Mouse (Mus musculus): ENCODE measurements around the gene Mfap4. TPM values are rescaled to one million over a fixed set of nuclear protein-coding genes. Genes with fewer than 3 reads are reported as not detected.
A peak's percentile ranks its signal among the peaks of the same experiment; 100 is the strongest.

Gene Mfap4
- polyA plus RNA-seq (2015; fragmentation: Nextera tagmentation; extraction: Ambion mirVana) = 16.2 and 18.0 TPM in 2 replicates

GRCm38 (mm10) chr11:61484613-61485540 lies at the start of gene Mfap4:
Mfap4 (plus strand) TSS chr11:61485431.
- Histone ChIP-seq H3K36me3 (ENCODE audit: control insufficient read depth, insufficient read depth, low read length) (peaks cover 12% of the 10 kb centered on the region), H3K27ac (ENCODE audit: low read length) (peak within 1 kb of the TSS; percentile 64), H3K4me3 (ENCODE audit: low read depth, low read length) (no peak within 1 kb of the TSS), H3K4me2 (ENCODE audit: low read length) (no peak within 1 kb of the TSS; the same call in 1 of the 2 replicates), H3K9ac (ENCODE audit: low read depth, low read length) (peak within 1 kb of the TSS; percentile 38; the same call in 1 of the 2 replicates), H3K9me3 (replicated peaks; ENCODE audit: control insufficient read depth, low read length, poor library complexity, severe bottlenecking) (no peaks in the 10 kb centered on the region), H3K4me1 (ENCODE audit: control insufficient read depth, insufficient read depth, low read length) (peaks cover 3% of the 10 kb centered on the region; the same call in 1 of the 2 replicates), H3K27me3 (ENCODE audit: control insufficient read depth, insufficient read depth, low read depth, low read length) (no peaks in the 10 kb centered on the region)
- WGBS = 8% methylated on average over 20 of the region's 20 CpGs
- ATAC-seq = peak; percentile 46

GRCm38 (mm10) chr11:61436298-61436697 lies 48.9 kb upstream of the Mfap4 start:
- H3K27me3 ChIP-seq (ENCODE audit: control insufficient read depth, insufficient read depth, low read depth, low read length) = no peaks in the 10 kb centered on the region
- H3K4me3 ChIP-seq (ENCODE audit: low read depth, low read length) = no peak overlapping the region
- no peaks in the 10 kb centered on the region for H3K9me3 ChIP-seq (replicated peaks; ENCODE audit: control insufficient read depth, low read length, poor library complexity, severe bottlenecking)
- no peaks in the 10 kb centered on the region for H3K36me3 ChIP-seq (ENCODE audit: control insufficient read depth, insufficient read depth, low read length)
- peaks cover 3% of the 10 kb centered on the region; the same call in 1 of the 2 replicates for H3K4me1 ChIP-seq (ENCODE audit: control insufficient read depth, insufficient read depth, low read length)
- no peak overlapping the region for H3K27ac ChIP-seq (ENCODE audit: low read length)
- no peak overlapping the region for H3K9ac ChIP-seq (ENCODE audit: low read depth, low read length)
- no peak overlapping the region for H3K4me2 ChIP-seq (ENCODE audit: low read length)
- WGBS = 54% methylated on average over 2 of the region's 2 CpGs
- no peak for ATAC-seq

- Histone ChIP-seq H3K9me3 (replicated peaks; ENCODE audit: control insufficient read depth, low read length, poor library complexity, severe bottlenecking) (no peaks in the 10 kb centered on the region), H3K4me2 (ENCODE audit: low read length) (no peak overlapping the region), H3K36me3 (ENCODE audit: control insufficient read depth, insufficient read depth, low read length) (no peaks in the 10 kb centered on the region), H3K27me3 (ENCODE audit: control insufficient read depth, insufficient read depth, low read depth, low read length) (no peaks in the 10 kb centered on the region), H3K4me1 (ENCODE audit: control insufficient read depth, insufficient read depth, low read length) (peaks cover 3% of the 10 kb centered on the region; the same call in 1 of the 2 replicates), H3K9ac (ENCODE audit: low read depth, low read length) (no peak overlapping the region), H3K4me3 (ENCODE audit: low read depth, low read length) (no peak overlapping the region), H3K27ac (ENCODE audit: low read length) (no peak overlapping the region)
- ATAC-seq = no peak
- WGBS = 78% methylated on average over 3 of the region's 3 CpGs
Observed at GRCm38 (mm10) chr11:61439170-61439569, 46.1 kb upstream of the Mfap4 start.

- 93% methylated on average over 4 of the region's 4 CpGs for WGBS
- Histone ChIP-seq H3K4me1 (ENCODE audit: control insufficient read depth, insufficient read depth, low read length) (no peaks in the 10 kb centered on the region), H3K36me3 (ENCODE audit: control insufficient read depth, insufficient read depth, low read length) (no peaks in the 10 kb centered on the region), H3K9me3 (replicated peaks; ENCODE audit: control insufficient read depth, low read length, poor library complexity, severe bottlenecking) (no peaks in the 10 kb centered on the region), H3K9ac (ENCODE audit: low read depth, low read length) (no peak overlapping the region), H3K27me3 (ENCODE audit: control insufficient read depth, insufficient read depth, low read depth, low read length) (no peaks in the 10 kb centered on the region), H3K4me2 (ENCODE audit: low read length) (no peak overlapping the region), H3K4me3 (ENCODE audit: low read depth, low read length) (no peak overlapping the region), H3K27ac (ENCODE audit: low read length) (no peak overlapping the region)
- ATAC-seq = no peak
Observed at GRCm38 (mm10) chr11:61440416-61440815, 44.8 kb upstream of the Mfap4 start.

- no peaks in the 10 kb centered on the region for H3K4me1 ChIP-seq (ENCODE audit: control insufficient read depth, insufficient read depth, low read length)
Observed at GRCm38 (mm10) chr11:61441670-61442069, 43.6 kb upstream of the Mfap4 start.

DNA sequence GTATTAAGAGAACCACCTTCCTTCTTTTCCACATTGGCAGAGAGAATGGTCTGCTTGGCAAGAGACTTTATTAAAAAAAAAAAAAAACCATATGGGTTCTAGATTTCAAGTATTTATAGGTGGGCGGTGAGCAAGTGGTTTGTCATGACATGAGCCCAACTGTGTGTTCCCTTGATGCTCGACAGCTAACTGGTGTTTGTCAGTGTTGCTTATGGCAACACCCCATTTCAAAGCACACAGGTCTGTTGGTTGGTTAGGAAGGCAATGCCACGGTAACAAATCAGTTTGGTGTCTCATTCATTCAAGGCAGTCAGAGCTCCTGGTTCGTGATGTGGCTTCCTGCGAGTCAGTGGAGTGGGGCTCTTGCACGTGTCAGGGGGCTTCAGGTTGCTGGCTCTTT lies 41.4 kb upstream of the Mfap4 start:
- no peak overlapping the region for H3K9ac ChIP-seq (ENCODE audit: low read depth, low read length)
- H3K9me3 ChIP-seq (replicated peaks; ENCODE audit: control insufficient read depth, low read length, poor library complexity, severe bottlenecking) = no peaks in the 10 kb centered on the region
- WGBS = 90% methylated on average over 6 of the region's 6 CpGs
- no peak overlapping the region for H3K4me2 ChIP-seq (ENCODE audit: low read length)
- H3K4me3 ChIP-seq (ENCODE audit: low read depth, low read length) = no peak overlapping the region
- H3K36me3 ChIP-seq (ENCODE audit: control insufficient read depth, insufficient read depth, low read length) = no peaks in the 10 kb centered on the region
- H3K27me3 ChIP-seq (ENCODE audit: control insufficient read depth, insufficient read depth, low read depth, low read length) = no peaks in the 10 kb centered on the region
- 0 out of 2 replicates have a peak, but pooled peaks cover 4% of the 10 kb centered on the region for H3K4me1 ChIP-seq (ENCODE audit: control insufficient read depth, insufficient read depth, low read length)
- ATAC-seq = no peak
- H3K27ac ChIP-seq (ENCODE audit: low read length) = no peak overlapping the region

More at GRCm38 (mm10) chr11:61441670-61442069, 43.6 kb upstream of the Mfap4 start:
- Histone ChIP-seq H3K4me2 (ENCODE audit: low read length) (no peak overlapping the region), H3K4me3 (ENCODE audit: low read depth, low read length) (no peak overlapping the region), H3K9me3 (replicated peaks; ENCODE audit: control insufficient read depth, low read length, poor library complexity, severe bottlenecking) (no peaks in the 10 kb centered on the region), H3K36me3 (ENCODE audit: control insufficient read depth, insufficient read depth, low read length) (no peaks in the 10 kb centered on the region), H3K27me3 (ENCODE audit: control insufficient read depth, insufficient read depth, low read depth, low read length) (no peaks in the 10 kb centered on the region), H3K9ac (ENCODE audit: low read depth, low read length) (no peak overlapping the region), H3K27ac (ENCODE audit: low read length) (no peak overlapping the region)
- 82% methylated on average over 7 of the region's 7 CpGs for WGBS
- no peak for ATAC-seq

- Histone ChIP-seq H3K4me1 (ENCODE audit: control insufficient read depth, insufficient read depth, low read length) (0 out of 2 replicates have a peak, but pooled peaks cover 4% of the 10 kb centered on the region), H3K4me3 (ENCODE audit: low read depth, low read length) (no peak overlapping the region), H3K9ac (ENCODE audit: low read depth, low read length) (no peak overlapping the region), H3K27me3 (ENCODE audit: control insufficient read depth, insufficient read depth, low read depth, low read length) (no peaks in the 10 kb centered on the region), H3K4me2 (ENCODE audit: low read length) (no peak overlapping the region), H3K27ac (ENCODE audit: low read length) (no peak overlapping the region), H3K36me3 (ENCODE audit: control insufficient read depth, insufficient read depth, low read length) (0 out of 2 replicates have a peak, but pooled peaks cover 4% of the 10 kb centered on the region), H3K9me3 (replicated peaks; ENCODE audit: control insufficient read depth, low read length, poor library complexity, severe bottlenecking) (no peaks in the 10 kb centered on the region)
- WGBS = 82% methylated on average over 8 of the region's 8 CpGs
- ATAC-seq = no peak
Observed at GRCm38 (mm10) chr11:61447296-61447695, 37.9 kb upstream of the Mfap4 start.

DNA sequence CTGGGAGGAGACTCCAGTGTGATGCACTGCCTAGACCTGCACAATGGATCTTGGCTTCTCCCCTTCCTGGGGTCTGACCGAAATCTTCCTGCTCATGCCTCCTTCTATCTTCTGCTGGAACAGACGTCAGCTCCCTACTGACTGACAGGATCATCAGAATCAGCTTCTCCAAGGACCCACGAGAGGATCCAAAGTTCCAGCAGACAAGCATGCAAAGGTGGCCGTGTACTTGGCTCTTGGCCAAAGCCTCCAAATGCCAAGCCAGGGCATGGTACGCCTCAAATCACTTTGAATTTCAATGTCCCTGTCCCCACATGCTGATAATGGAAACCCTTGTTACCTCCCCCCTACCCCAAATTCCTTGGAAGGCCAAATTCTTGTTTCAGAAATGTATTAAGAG lies 37.2 kb upstream of the Mfap4 start:
- Histone ChIP-seq H3K9me3 (replicated peaks; ENCODE audit: control insufficient read depth, low read length, poor library complexity, severe bottlenecking) (no peaks in the 10 kb centered on the region), H3K4me2 (ENCODE audit: low read length) (no peak overlapping the region), H3K9ac (ENCODE audit: low read depth, low read length) (no peak overlapping the region), H3K36me3 (ENCODE audit: control insufficient read depth, insufficient read depth, low read length) (0 out of 2 replicates have a peak, but pooled peaks cover 4% of the 10 kb centered on the region), H3K4me3 (ENCODE audit: low read depth, low read length) (no peak overlapping the region), H3K27ac (ENCODE audit: low read length) (no peak overlapping the region), H3K27me3 (ENCODE audit: control insufficient read depth, insufficient read depth, low read depth, low read length) (no peaks in the 10 kb centered on the region), H3K4me1 (ENCODE audit: control insufficient read depth, insufficient read depth, low read length) (peaks cover 5% of the 10 kb centered on the region)
- 41% methylated on average over 5 of the region's 5 CpGs for WGBS
- ATAC-seq = no peak
